Mouse (Mus musculus): Measurements from ENCODE around the gene Gm49354. TPM values are rescaled to one million over a fixed set of nuclear protein-coding genes. Genes with fewer than 3 reads are reported as not detected.

Gm49354 gene
- total and polyA plus RNA-seq, 3 experiments, result 3.6 TPM; not detected in 2

- no peak for TF ChIP-seq GABPA (IDR thresholded peaks at IDR 0.05; ENCODE audit: low read depth, low read length)
- TF ChIP-seq TAL1 (IDR thresholded peaks at IDR 0.05; ENCODE audit: low read length), result 0 out of 2 replicates have a peak, but pooled peaks have one; percentile 2
- TF ChIP-seq E2F4 (IDR thresholded peaks at IDR 0.05; ENCODE audit: borderline replicate concordance, low read depth, low read length), result no peak
- TF ChIP-seq MXI1 (IDR thresholded peaks at IDR 0.05; ENCODE audit: low read depth, low read length), result peak; percentile 81
- TF ChIP-seq UBTF (IDR thresholded peaks at IDR 0.05; ENCODE audit: borderline replicate concordance, insufficient read depth, low read depth, low read length), result no peak
- no peak for TF ChIP-seq TCF12 (IDR thresholded peaks at IDR 0.05; ENCODE audit: low read depth, low read length)
- no peak for TF ChIP-seq JUND (IDR thresholded peaks at IDR 0.05; ENCODE audit: low read depth, low read length)
- TF ChIP-seq MAX (IDR thresholded peaks at IDR 0.05; ENCODE audit: low read length), result peak; percentile 35
- TF ChIP-seq USF2 (IDR thresholded peaks at IDR 0.05; ENCODE audit: borderline replicate concordance in 1 of 2, insufficient read depth in 1 of 2, low read depth in 1 of 2, low read length in 2 of 2), result no peak
- TF ChIP-seq CTCF (IDR thresholded peaks at IDR 0.05 in 2 of 3, conservative IDR thresholded peaks at IDR 0.05 in 1 of 3; ENCODE audit: control insufficient read depth in 1 of 3, insufficient read depth in 1 of 3, low read depth in 2 of 3, low read length in 3 of 3, poor library complexity in 1 of 3, severe bottlenecking in 1 of 3), result no peak
- TF ChIP-seq MAFK (IDR thresholded peaks at IDR 0.05; ENCODE audit: borderline replicate concordance, low read depth, low read length), result no peak
- no peak for TF ChIP-seq BHLHE40 (IDR thresholded peaks at IDR 0.05; ENCODE audit: borderline replicate concordance, low read depth, low read length)
- peak; percentile 85 for TF ChIP-seq SIN3A (IDR thresholded peaks at IDR 0.05; ENCODE audit: low read length)
- no peak for TF ChIP-seq CHD2 (IDR thresholded peaks at IDR 0.05; ENCODE audit: low read length)
- TF ChIP-seq CHD1 (IDR thresholded peaks at IDR 0.05; ENCODE audit: low read depth, low read length), result no peak
- peak in 1 of 2 experiments; percentile 32; a peak in 1 of 4 replicates for TF ChIP-seq POLR2A (IDR thresholded peaks at IDR 0.05; ENCODE audit: control insufficient read depth in 1 of 2, insufficient read depth in 1 of 2, low read depth in 1 of 2, low read length in 2 of 2, poor library complexity in 1 of 2)
- no peak for TF ChIP-seq ZKSCAN1 (IDR thresholded peaks at IDR 0.05; ENCODE audit: low read depth, low read length)
- no peak; the same call in 1 of the 2 replicates for TF ChIP-seq MAZ (IDR thresholded peaks at IDR 0.05; ENCODE audit: low read depth, low read length)
- TF ChIP-seq USF1 (IDR thresholded peaks at IDR 0.05; ENCODE audit: low read depth, low read length), result 0 out of 2 replicates have a peak, but pooled peaks have one; percentile 2
- TF ChIP-seq ZMIZ1 (IDR thresholded peaks at IDR 0.05; ENCODE audit: low read depth, low read length), result no peak
- no peak for TF ChIP-seq SMC3 (IDR thresholded peaks at IDR 0.05; ENCODE audit: low read depth, low read length)
- TF ChIP-seq MEF2A (IDR thresholded peaks at IDR 0.05; ENCODE audit: extremely low read depth, insufficient replicate concordance, low read depth, low read length, poor library complexity, severe bottlenecking), result no peak
Observed at GRCm38 (mm10) chr13:59771257-59771656, 10.8 kb downstream of the Gm49354 start (continued).

- H3K36me3 ChIP-seq (ENCODE audit: control insufficient read depth in 1 of 2, insufficient read depth in 2 of 2, low read length in 2 of 2), result peaks cover 10 to 34% of the 10 kb centered on the region in 2 experiments
- peaks cover 17 to 26% of the 10 kb centered on the region in 2 experiments; a peak in 3 of 4 replicates for H3K4me1 ChIP-seq (ENCODE audit: control insufficient read depth in 1 of 2, insufficient read depth in 2 of 2, low read length in 2 of 2)
- peaks cover 38% of the 10 kb centered on the region for H3K79me2 ChIP-seq (ENCODE audit: control insufficient read depth, insufficient read depth, low read length, poor library complexity)
- H3K4me3 ChIP-seq (ENCODE audit: control insufficient read depth in 1 of 2, insufficient read depth in 1 of 2, low read depth in 2 of 2, low read length in 2 of 2), result peak overlapping the region; percentile 72 to 82
- peak overlapping the region; percentile 100 for H3K27ac ChIP-seq (ENCODE audit: control insufficient read depth, low read depth, low read length)
- DNase-seq (ENCODE audit: low read depth, low spot score), result peak; percentile 75
- H3K27me3 ChIP-seq (ENCODE audit: control insufficient read depth in 1 of 2, insufficient read depth in 2 of 2, low read length in 2 of 2), result no peaks in the 10 kb centered on the region
- H3K9me3 ChIP-seq (replicated peaks; ENCODE audit: insufficient read depth, low read length), result no peaks in the 10 kb centered on the region
- peak overlapping the region; percentile 90 for H3K9ac ChIP-seq (ENCODE audit: control insufficient read depth, low read depth, low read length, poor library complexity, severe bottlenecking)
- no peak; the same call in 1 of the 2 replicates for TF ChIP-seq NELFE (IDR thresholded peaks at IDR 0.05; ENCODE audit: low read depth, low read length)
- peak; percentile 59; the same call in 1 of the 2 replicates for TF ChIP-seq MAX (IDR thresholded peaks at IDR 0.05; ENCODE audit: low read length)
- no peak for TF ChIP-seq RAD21 (IDR thresholded peaks at IDR 0.05; ENCODE audit: low read depth, low read length)
- TF ChIP-seq EP300 (IDR thresholded peaks at IDR 0.05; ENCODE audit: low read depth in 1 of 2, low read length in 2 of 2), result peak; percentile 26 to 42; a peak in 2 of 4 replicates
- no peak for TF ChIP-seq HCFC1 (IDR thresholded peaks at IDR 0.05; ENCODE audit: low read depth, low read length)
- TF ChIP-seq MXI1 (IDR thresholded peaks at IDR 0.05; ENCODE audit: low read depth, low read length), result peak; percentile 77
- TF ChIP-seq MYB (IDR thresholded peaks at IDR 0.05; ENCODE audit: low read depth, low read length), result no peak
- TF ChIP-seq BHLHE40 (IDR thresholded peaks at IDR 0.05; ENCODE audit: borderline replicate concordance, low read depth, low read length), result peak; percentile 87
- TF ChIP-seq E2F4 (IDR thresholded peaks at IDR 0.05; ENCODE audit: borderline replicate concordance, low read depth, low read length), result no peak
- TF ChIP-seq POLR2AphosphoS5 (IDR thresholded peaks at IDR 0.05; ENCODE audit: borderline replicate concordance, low read depth, low read length), result no peak
- TF ChIP-seq UBTF (IDR thresholded peaks at IDR 0.05; ENCODE audit: borderline replicate concordance, insufficient read depth, low read depth, low read length), result no peak
- TF ChIP-seq MYC (IDR thresholded peaks at IDR 0.05; ENCODE audit: low read depth, low read length), result 0 out of 2 replicates have a peak, but pooled peaks have one; percentile 54
- no peak for TF ChIP-seq MEF2A (IDR thresholded peaks at IDR 0.05; ENCODE audit: extremely low read depth, insufficient replicate concordance, low read depth, low read length, poor library complexity, severe bottlenecking)
- TF ChIP-seq CHD1 (IDR thresholded peaks at IDR 0.05; ENCODE audit: low read depth, low read length), result peak; percentile 93
- no peak for TF ChIP-seq NRF1 (IDR thresholded peaks at IDR 0.05; ENCODE audit: insufficient read depth, low read depth, low read length, poor library complexity, severe bottlenecking)
- TF ChIP-seq GABPA (IDR thresholded peaks at IDR 0.05; ENCODE audit: low read depth, low read length), result no peak
- TF ChIP-seq RCOR1 (IDR thresholded peaks at IDR 0.05; ENCODE audit: low read depth, low read length), result no peak; the same call in 1 of the 2 replicates
- peak; percentile 40; the same call in 1 of the 2 replicates for TF ChIP-seq TCF12 (IDR thresholded peaks at IDR 0.05; ENCODE audit: low read depth, low read length)
- no peak for TF ChIP-seq TBP (IDR thresholded peaks at IDR 0.05; ENCODE audit: low read depth, low read length)
- 0 out of 2 replicates have a peak, but pooled peaks have one; percentile 1 for TF ChIP-seq USF1 (IDR thresholded peaks at IDR 0.05; ENCODE audit: low read depth, low read length)
Observed at GRCm38 (mm10) chr13:59770847-59771246, 11.2 kb downstream of the Gm49354 start.

Measured in MEL (cell line).